Mouse (Mus musculus) kidney, adult 2 months (tissue): Measurements from ENCODE around the gene Ubald2. TPM values are rescaled to one million over a fixed set of nuclear protein-coding genes. Genes with fewer than 3 reads are reported as not detected.
"Not testable (repeated sequence)": the region's sequence is repeated elsewhere in the genome, so short reads cannot be mapped to it uniquely, and the experiment has no call there.

Experiments
- DNase-seq: peaks from one replicate; pipeline ENCODE4 v3.0.0; 2021
- H3K27ac ChIP-seq: fragments of 200-500 bp; 2 replicates; pipeline ENCODE4 v1.5.1; 2012; ENCODE audit warnings: low read depth, low read length, control low read depth, inconsistent platforms; ENCODE audit not compliant: insufficient read depth
- H3K27me3 ChIP-seq: fragments of 200-500 bp; replicated peaks from 2 replicates; pipeline ENCODE4 v1.6.1; 2012; ENCODE audit warnings: mild to moderate bottlenecking, moderate library complexity, low read length, inconsistent platforms; ENCODE audit not compliant: control insufficient read depth, insufficient read depth
- H3K36me3 ChIP-seq: fragments of 200-500 bp; 2 replicates; pipeline ENCODE4 v1.6.1; 2012; ENCODE audit warnings: mild to moderate bottlenecking, moderate library complexity, low read length, inconsistent platforms; ENCODE audit not compliant: control insufficient read depth, insufficient read depth
- H3K4me1 ChIP-seq: fragments of 200-500 bp; 2 replicates; pipeline ENCODE4 v1.6.1; 2011; ENCODE audit warnings: low read length; ENCODE audit not compliant: control insufficient read depth, insufficient read depth
- H3K4me3 ChIP-seq: fragments of 200-500 bp; 2 replicates; pipeline ENCODE4 v1.5.1; 2011; ENCODE audit warnings: mild to moderate bottlenecking, low read depth, low read length, control low read depth; ENCODE audit not compliant: insufficient read depth
- CTCF ChIP-seq: fragments of 200-500 bp; conservative IDR thresholded peaks from 2 replicates; pipeline ENCODE4 v1.5.1; 2011; ENCODE audit warnings: low read depth, mild to moderate bottlenecking, control low read depth, low read length, moderate library complexity, mixed read lengths; ENCODE audit not compliant: insufficient read depth, insufficient read length
- POLR2A ChIP-seq: fragments of 200-500 bp; IDR thresholded peaks from one replicate; pipeline ENCODE4 v1.6.1; 2011; ENCODE audit warnings: low read depth, low read length, control low read depth
- WGBS: fragments of 180-500 bp; shearing (Covaris S2); methylation state at CpG from one replicate; pipeline ENCODE4 v1.1.7; 2018; 5-methylcytosine and 5-hydroxymethylcytosine counted together
- polyA plus RNA-seq: library from polyadenylated mRNA; depleted of rRNA; stranded (reverse); fragments of >200 nt; gene quantifications from 2 replicates; pipeline ENCODE4 v1.2.3, GENCODE M21; 2012

The Ubald2 gene
- polyA plus RNA-seq, 1 experiment: 195 TPM

DNA sequence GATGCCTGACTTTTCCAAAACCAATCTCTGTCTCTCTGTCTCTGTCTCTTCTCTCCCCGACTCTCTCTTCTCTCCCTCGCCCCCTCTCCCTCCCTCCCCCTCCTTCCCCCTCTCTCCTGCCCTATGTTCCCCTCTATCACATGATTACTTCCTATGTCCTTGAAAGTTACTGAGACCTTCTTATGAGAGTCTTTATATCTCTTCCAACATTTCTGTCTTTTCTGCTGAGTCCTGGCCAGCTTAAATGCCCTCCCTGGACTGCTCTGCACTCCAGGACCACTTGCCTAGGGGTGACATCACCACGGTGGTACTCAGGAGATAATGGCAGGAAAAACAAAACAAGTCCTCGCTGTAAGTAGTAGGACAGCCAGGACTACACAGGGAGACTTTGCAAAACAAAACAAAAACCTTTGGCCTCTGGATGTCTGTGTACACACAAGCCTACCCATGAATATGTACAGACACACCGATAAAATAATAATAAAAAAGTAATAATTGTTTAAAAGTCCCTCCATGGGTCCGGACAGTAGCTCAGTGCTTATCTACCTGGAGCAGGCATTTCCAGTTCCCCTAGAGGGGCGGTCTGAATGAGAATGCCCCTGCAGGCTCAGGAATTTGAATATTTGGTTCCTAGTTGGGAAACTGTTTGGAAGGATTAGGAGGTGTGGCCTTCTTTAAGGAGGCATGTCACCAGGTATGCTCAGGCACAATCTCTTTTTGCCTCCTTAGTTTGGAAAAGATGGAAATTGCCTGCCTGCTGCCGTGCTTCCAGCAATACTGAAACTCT is 9.1 kb upstream of the Ubald2 start:
- WGBS: 63% methylated on average over 8 of the region's 8 CpGs
- DNase-seq: no peak
- Histone ChIP-seq H3K27me3 (no peaks in the 10 kb centered on the region), H3K36me3 (no peaks in the 10 kb centered on the region), H3K4me3 (no peak overlapping the region), H3K4me1 (peaks cover 12% of the 10 kb centered on the region), H3K27ac (no peak overlapping the region)
- no peak for TF ChIP-seq POLR2A
- TF ChIP-seq CTCF: no peak

DNA sequence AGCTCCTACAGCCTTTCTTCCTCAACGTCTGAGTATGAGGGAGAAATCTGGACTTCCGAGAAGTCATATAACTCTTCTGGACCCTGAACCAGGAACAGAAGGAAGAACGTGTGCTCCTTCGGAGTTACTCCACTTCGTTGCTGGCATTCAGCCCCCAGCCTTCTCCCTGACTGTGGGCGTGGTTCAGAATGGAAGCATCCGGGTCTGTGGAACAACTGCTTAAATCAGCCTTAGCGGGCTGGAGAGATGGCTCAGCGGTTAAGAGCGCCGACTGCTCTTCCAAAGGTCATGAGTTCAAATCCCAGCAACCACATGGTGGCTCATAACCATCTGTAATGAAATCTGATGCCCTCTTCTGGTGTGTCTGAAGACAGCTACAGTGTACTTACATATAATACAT is 7.6 kb upstream of the Ubald2 start:
- not testable (repeated sequence) for H3K27ac ChIP-seq, H3K36me3 ChIP-seq, H3K4me3 ChIP-seq, H3K27me3 ChIP-seq, DNase-seq
- 71% methylated on average over 11 of the region's 11 CpGs for whole genome bisulfite sequencing
- peaks cover 17% of the 10 kb centered on the region for H3K4me1 ChIP-seq

DNA sequence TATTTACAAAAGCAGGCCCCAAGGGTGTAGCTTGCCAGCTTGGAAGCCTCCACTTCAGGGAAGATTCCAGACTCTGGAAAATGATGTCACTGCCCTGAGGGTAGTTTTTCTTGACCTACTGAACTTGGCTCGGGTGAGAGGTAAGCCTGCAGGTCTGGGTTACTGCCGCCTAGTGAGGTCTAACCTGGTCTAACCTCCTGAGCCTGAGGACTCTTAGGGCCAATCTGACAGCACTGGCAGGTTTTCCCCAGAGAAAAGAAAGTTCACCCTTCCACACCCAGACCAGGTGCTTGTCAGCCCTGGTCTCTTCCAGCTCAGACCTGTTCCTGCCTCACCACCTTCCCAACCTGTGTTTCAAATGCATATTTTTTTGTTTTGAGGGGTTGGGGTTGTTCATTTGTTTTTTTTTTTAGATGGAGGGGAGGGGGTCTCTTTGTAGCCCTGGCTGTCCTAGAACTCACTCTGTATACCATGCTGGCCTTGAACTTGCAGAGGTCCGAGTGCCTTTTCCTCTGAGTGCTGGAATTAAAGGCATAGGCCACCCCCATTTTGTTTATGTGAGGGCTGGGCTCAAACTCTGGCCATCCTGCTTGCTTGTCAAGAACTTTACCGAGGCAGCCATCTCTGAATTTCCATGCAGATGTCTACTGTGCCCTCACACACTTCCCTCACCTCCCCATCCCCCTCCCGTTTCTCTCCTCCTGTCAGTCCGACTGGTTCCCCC is 6.9 kb upstream of the Ubald2 start:
- TF ChIP-seq POLR2A (no peak), CTCF (no peak)
- Histone ChIP-seq H3K27ac (no peak overlapping the region), H3K4me3 (no peak overlapping the region), H3K36me3 (no peaks in the 10 kb centered on the region), H3K27me3 (no peaks in the 10 kb centered on the region), H3K4me1 (peaks cover 19% of the 10 kb centered on the region)
- WGBS: 85% methylated on average over 6 of the region's 6 CpGs
- no peak for DNase-seq

DNA sequence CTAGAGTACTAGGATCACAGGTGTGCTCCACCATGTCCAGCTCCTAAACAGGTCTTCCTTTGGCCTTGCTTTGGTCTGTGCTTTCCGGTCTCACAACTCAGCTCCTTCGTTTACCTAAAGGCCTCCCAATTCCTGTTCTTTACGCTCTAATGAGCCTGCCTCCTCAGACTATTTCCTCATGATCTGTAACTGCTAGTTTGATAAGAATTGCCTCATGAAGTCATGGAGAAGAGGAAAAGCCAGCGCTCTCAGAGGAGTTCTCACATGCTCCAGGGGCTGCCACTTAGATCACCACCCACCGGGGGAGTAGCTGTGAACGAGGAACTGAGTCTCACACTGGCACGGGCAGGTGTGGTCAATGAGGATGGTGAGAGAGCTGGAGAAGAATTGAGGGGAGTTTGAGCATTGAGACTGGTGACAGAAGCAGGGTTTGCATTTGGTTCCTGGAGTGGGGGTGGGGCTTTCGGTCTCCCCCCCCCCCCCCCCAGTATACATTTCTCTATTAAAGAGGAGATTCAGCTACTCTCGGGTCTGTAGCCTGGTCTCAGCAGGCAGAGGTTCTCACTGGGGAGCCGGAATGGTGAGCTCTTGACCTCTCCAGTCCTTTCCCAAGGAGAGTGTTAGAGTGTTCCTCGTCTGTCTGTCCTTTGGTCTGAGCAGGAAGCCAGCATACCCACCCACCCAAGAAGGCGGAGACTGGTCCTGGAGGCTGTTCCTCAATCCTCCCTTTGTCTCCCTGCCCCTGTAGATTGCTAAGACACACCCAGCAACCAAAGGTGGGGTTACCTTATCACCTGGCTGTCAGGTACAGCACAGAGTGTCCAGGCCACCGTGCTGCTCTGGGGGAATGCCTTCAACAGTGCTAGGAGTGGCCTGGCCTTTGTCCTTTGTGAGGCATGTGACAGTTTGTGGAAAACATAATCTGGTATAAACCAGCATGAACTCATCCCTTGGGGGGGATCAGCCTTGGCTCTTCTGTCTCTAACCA is 4.7 kb upstream of the Ubald2 start:
- peak; percentile 46 for DNase-seq
- TF ChIP-seq POLR2A: no peak
- no peak for TF ChIP-seq CTCF
- 40% methylated on average over 13 of the region's 13 CpGs for WGBS
- Histone ChIP-seq H3K27ac (peak overlapping the region; percentile 34; the same call in 1 of the 2 replicates), H3K27me3 (no peaks in the 10 kb centered on the region), H3K4me3 (no peak overlapping the region), H3K4me1 (peaks cover 19% of the 10 kb centered on the region), H3K36me3 (no peaks in the 10 kb centered on the region)

DNA sequence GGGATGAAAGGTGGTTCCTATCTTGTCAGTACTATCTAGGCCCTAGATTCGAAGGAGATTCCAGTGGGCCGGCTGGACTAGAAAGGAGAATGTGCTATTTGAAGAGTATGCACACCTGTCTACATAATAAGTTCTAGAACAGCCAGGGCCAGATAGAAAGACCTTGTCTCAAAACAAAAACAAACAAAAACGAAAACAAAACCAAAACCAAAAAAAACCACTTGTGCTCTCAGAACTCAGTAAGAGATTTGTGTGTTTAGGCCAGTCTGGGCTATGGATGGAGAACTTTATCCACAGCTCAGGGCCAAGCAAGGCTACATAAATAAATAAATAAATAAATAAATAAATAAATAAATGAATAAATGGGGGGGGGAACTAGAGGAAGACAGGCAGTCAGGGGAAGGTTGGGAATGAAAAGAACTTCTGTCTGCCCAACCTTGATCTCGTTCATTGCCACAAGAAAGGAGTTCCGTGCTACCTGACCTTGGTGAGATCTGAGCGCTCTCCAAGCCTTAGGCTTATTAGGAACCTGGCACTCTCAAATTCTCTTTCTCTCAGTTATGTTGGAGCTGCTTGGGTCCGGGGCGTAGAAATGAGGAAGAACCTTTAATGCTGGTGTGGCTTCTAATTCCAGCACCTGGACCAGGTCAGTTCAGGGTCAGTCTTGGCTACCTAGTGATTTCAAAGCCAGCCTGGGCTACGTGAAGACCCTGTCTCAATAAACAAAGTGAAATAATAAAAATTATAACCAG is 3.9 kb upstream of the Ubald2 start:
- TF ChIP-seq POLR2A (no peak), CTCF (no peak)
- whole genome bisulfite sequencing: 83% methylated on average over 9 of the region's 9 CpGs
- no peak for DNase-seq
- Histone ChIP-seq H3K36me3 (no peaks in the 10 kb centered on the region), H3K27me3 (no peaks in the 10 kb centered on the region), H3K4me1 (peaks cover 20% of the 10 kb centered on the region), H3K27ac (no peak overlapping the region; the same call in 1 of the 2 replicates), H3K4me3 (no peak overlapping the region)

DNA sequence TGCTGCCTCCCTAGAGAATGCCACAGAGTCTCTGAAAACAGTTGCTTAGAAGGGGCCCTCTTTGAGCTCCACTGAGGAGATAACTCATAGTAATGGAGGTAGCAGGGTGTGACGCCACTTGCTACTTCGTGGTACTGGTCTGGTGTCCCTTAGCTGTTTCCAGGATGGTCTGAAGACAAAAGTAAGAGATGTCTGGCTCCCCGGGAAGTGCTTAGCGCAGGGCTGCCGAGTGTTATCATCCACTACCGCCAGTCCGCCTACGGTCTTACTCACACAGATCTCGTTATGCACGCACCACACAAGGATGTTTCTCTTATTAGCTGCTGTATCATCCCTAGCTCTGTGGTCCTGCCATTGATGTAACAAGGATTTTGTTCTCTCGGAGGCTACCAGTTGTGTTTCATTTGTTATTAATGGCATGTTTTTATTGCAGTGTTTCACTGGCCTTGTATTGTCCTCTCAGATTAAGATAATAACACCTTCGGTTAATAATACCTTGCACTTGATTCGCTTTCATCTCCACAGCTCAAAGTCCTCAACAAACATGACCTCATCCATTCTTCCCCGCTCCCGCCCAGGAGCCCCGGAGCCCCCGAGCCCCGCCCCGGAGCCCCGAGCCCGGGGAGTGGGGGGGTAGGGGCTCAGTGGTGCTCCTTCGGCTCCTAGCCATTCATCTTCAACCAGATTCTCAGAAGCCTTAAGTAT is 3.0 kb upstream of the Ubald2 start:
- TF ChIP-seq CTCF: no peak
- no peak for TF ChIP-seq POLR2A
- no peak for DNase-seq
- Histone ChIP-seq H3K27me3 (no peaks in the 10 kb centered on the region), H3K4me3 (0 out of 2 replicates have a peak overlapping the region, but pooled peaks have one; percentile 11), H3K4me1 (peaks cover 25% of the 10 kb centered on the region), H3K36me3 (no peaks in the 10 kb centered on the region; the same call in 1 of the 2 replicates), H3K27ac (peak overlapping the region; percentile 65; the same call in 1 of the 2 replicates)
- 43% methylated on average over 22 of the region's 22 CpGs for WGBS
